Mouse (Mus musculus) bone marrow macrophage, adult 2 months (primary cell): ENCODE results near the gene Col4a1.

Experiments
- CTCF ChIP-seq: IDR thresholded peaks from 2 replicates; pipeline ENCODE4 v1.5.1; 2012; ENCODE audit warnings: low read depth, mild to moderate bottlenecking, low read length, moderate library complexity
- POLR2A ChIP-seq: IDR thresholded peaks from 2 replicates; pipeline ENCODE4 v1.6.1; 2012; ENCODE audit warnings: mild to moderate bottlenecking, low read depth, low read length, borderline replicate concordance

GRCm38 (mm10) chr8:11272205-11272604 lies 40.4 kb downstream of the Col4a1 start:
- no peak for TF ChIP-seq CTCF
- no peak for TF ChIP-seq POLR2A
